Mouse (Mus musculus): ENCODE data around the gene Thegl.

Thegl gene

GRCm38 (mm10) chr5:77097686-77098085 is 81.9 kb downstream of the Thegl start:
- no peak for DNase-seq

GRCm38 (mm10) chr5:77098874-77099273 is 83.1 kb downstream of the Thegl start:
- no peak for DNase-seq

- no peak for DNase-seq
Observed at GRCm38 (mm10) chr5:77099317-77099996, 83.6 kb downstream of the Thegl start.

- DNase-seq: no peak
Observed at GRCm38 (mm10) chr5:77099997-77100380, 84.2 kb downstream of the Thegl start.

- no peak for DNase-seq
Observed at GRCm38 (mm10) chr5:77100691-77101090, 84.9 kb downstream of the Thegl start.

- DNase-seq: no peak
Observed at GRCm38 (mm10) chr5:77102522-77103365, 86.9 kb downstream of the Thegl start.

- DNase-seq: no peak
Observed at GRCm38 (mm10) chr5:77107146-77107822, 91.5 kb downstream of the Thegl start.

- no peak for DNase-seq
Observed at GRCm38 (mm10) chr5:77108806-77109205, 93.0 kb downstream of the Thegl start.

- no peak for DNase-seq
Observed at GRCm38 (mm10) chr5:77109814-77110213, 94.0 kb downstream of the Thegl start.

All from cerebellum, adult 18-20 months (tissue).